Mouse (Mus musculus) left cerebral cortex, adult 8-10 months (tissue): ENCODE measurements at regions not wholly inside any gene's neighbourhood (a gene's known extent, or its start where the extent isn't known, plus 50 kb on each side); places are given as distances from the start of the nearest gene placed in this dataset.

Experiments
- DNase-seq, 2 experiments: peaks; one replicate each; pipeline ENCODE4 v3.0.0; 2022; ENCODE audit warnings: low spot score in 2 of 2

GRCm38 (mm10) chr5:91456924-91457323, 54.1 kb upstream of the Btc start:
- no peak for DNase-seq

GRCm38 (mm10) chr5:91464876-91465508, 52.4 kb upstream of the Parm1 start:
- DNase-seq: peak in 1 of 2 experiments; percentile 9
